Mouse (Mus musculus): ENCODE results near the gene Slc12a9.

GRCm38 (mm10) chr5:137295712-137296111, 37.7 kb downstream of the Slc12a9 start:
- TF ChIP-seq POLR2A (IDR thresholded peaks at IDR 0.05; ENCODE audit: low read depth, low read length): no peak
- TF ChIP-seq CTCF (conservative IDR thresholded peaks at IDR 0.05; ENCODE audit: insufficient read depth, insufficient read length, low read depth, low read length): no peak
